Mouse (Mus musculus) ES-Bruce4 (cell line): Measurements from ENCODE around the gene Ddah2.

Experiments used
- CTCF ChIP-seq: IDR thresholded peaks from one replicate; pipeline ENCODE4 v1.8.1; 2011; ENCODE audit warnings: low read depth, low read length
- EP300 ChIP-seq: IDR thresholded peaks from 2 replicates; pipeline ENCODE4 v1.6.1; 2011; ENCODE audit warnings: low read depth, low read length; ENCODE audit not compliant: insufficient read depth
- POLR2A ChIP-seq: IDR thresholded peaks from one replicate; pipeline ENCODE4 v1.8.1; 2011; ENCODE audit warnings: low read length; ENCODE audit not compliant: insufficient read depth

DNA sequence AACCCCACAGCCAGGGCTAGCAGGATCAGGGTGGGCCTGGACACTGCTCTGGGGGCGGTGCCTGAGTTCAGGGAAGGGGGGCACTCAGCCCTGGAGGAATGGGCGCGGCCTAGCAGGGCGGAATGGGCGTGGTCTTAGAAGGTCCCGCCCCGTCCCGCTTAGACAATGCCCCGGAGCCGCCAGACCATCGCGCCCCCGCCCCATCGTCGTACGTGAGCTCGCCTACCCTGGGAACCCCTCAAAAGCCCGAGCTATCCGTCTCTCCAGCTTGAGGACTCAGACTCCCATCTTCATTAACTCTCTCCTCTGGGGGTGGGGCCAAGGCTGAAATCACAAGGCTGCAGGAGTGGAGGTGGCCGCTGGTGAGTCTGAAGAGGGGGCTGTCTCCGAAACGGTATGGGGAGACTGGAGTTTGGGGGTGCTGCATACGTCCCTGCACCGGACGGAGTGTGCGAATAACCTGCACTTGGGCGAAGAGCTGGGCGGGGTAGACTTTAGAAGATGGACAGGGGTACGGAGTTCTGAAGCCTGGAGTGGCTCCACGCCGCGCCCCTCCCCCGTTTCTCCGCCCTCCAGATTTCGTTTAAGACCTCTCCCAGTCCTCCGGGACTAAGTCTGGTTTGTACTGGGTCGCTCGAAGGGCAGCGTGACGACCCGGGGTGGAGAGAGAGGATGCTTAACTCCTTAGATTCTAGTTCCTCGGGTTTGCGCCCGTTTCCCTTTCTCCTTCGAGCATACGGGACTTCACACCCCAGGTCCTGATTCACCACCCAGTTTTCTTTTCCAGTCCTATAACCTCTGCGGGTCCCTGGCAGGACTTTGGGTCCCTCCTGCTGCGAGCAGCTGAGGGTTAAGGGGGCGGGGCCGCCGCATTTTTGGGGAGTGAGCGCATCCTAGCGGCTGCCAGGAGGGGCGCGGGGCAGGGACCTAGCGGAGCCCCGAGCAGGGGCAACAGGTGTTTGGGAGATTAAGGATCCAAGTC, at the start of gene Ddah2:
- TF ChIP-seq POLR2A (no peak), CTCF (peak; percentile 48), EP300 (0 out of 2 replicates have a peak, but pooled peaks have one; percentile 50)
